Mouse (Mus musculus) heart, postnatal 0 days (tissue): Measurements from ENCODE around the gene Olfr191.
"Not testable (repeated sequence)": the region's sequence is repeated elsewhere in the genome, so short reads cannot be mapped to it uniquely, and the experiment has no call there.

Experiments
- CTCF ChIP-seq: IDR thresholded peaks from 2 replicates; pipeline ENCODE4 v1.5.1; 2016; ENCODE audit warnings: antibody characterized with exemption, control low read depth, low read depth
- EP300 ChIP-seq: IDR thresholded peaks from 2 replicates; pipeline ENCODE4 v1.6.1; 2016; ENCODE audit warnings: antibody characterized with exemption, low read depth

DNA sequence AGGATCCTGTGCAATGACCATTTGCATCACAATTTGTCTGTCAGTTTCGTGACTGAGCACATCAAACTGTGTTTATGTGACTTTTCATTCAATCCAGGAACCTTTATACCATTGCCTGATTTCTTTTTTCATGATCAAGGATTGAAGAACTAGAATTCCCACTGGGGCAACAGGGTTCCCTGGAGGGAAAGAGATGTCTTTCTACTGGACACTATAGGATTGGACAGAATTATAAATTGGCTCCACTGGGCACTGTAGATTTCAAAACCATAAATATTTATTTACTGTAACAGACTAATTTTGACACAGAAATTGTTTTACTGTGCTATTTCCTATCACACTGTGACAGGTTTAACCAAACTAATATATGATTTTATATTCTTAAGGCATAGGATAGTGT lies at the start of gene Olfr191:
- not testable (repeated sequence) for TF ChIP-seq CTCF, EP300
